Mouse (Mus musculus) midbrain, embryonic 11.5 days (tissue): ENCODE data around the gene Dbx2. TPM values are rescaled to one million over a fixed set of nuclear protein-coding genes. Genes with fewer than 3 reads are reported as not detected.

Experiments used
- ATAC-seq: fragments of 200-750 bp; cut with Nextera tagmentation; 2 replicates; pipeline ENCODE4 v1.8.0; 2017; ENCODE audit warnings: moderate TSS enrichment, moderate library complexity; ENCODE audit not compliant: low FRiP score
- DNase-seq: peaks from one replicate; pipeline ENCODE4 v3.0.0; 2015; ENCODE audit warnings: low spot score; ENCODE audit errors: missing footprints
- H3K27ac ChIP-seq: fragments of 300-500 bp; sonication (generic); 2 replicates; pipeline ENCODE4 v1.5.1; 2014; ENCODE audit warnings: low read depth, low read length
- H3K27me3 ChIP-seq: fragments of 300-500 bp; sonication (generic); 2 replicates; pipeline ENCODE4 v1.6.1; 2014; ENCODE audit warnings: mild to moderate bottlenecking, low read length, moderate library complexity, mixed read lengths; ENCODE audit not compliant: control insufficient read depth, insufficient read depth
- H3K36me3 ChIP-seq: fragments of 300-500 bp; sonication (generic); 2 replicates; pipeline ENCODE4 v1.6.1; 2014; ENCODE audit warnings: mild to moderate bottlenecking, low read length, moderate library complexity, mixed read lengths; ENCODE audit not compliant: control insufficient read depth, insufficient read depth
- H3K4me1 ChIP-seq: fragments of 300-500 bp; sonication (generic); 2 replicates; pipeline ENCODE4 v1.6.1; 2014; ENCODE audit warnings: low read length; ENCODE audit not compliant: control insufficient read depth, insufficient read depth
- H3K4me2 ChIP-seq: fragments of 300-500 bp; sonication (generic); 2 replicates; pipeline ENCODE4 v1.6.1; 2014; ENCODE audit warnings: mild to moderate bottlenecking, moderate library complexity
- H3K4me3 ChIP-seq: fragments of 300-500 bp; sonication (generic); 2 replicates; pipeline ENCODE4 v1.5.1; 2014; ENCODE audit warnings: low read depth, low read length
- H3K9ac ChIP-seq: fragments of 300-500 bp; sonication (generic); 2 replicates; pipeline ENCODE4 v1.6.1; 2014; ENCODE audit warnings: low read length
- H3K9me3 ChIP-seq: fragments of 300-500 bp; sonication (generic); 2 replicates; pipeline ENCODE4 v1.6.1; 2016; ENCODE audit warnings: low read length; ENCODE audit not compliant: control insufficient read depth
- WGBS: fragments of 180-500 bp; shearing (Covaris S2); extraction: QIAGEN DNeasy Blood & Tissue Kit; methylation state at CpG from one replicate; pipeline ENCODE4 v1.1.7; 2014; 5-methylcytosine and 5-hydroxymethylcytosine counted together
- polyA plus RNA-seq: library from polyadenylated mRNA; unstranded; fragments of >200 nt; fragmentation: Nextera tagmentation; extraction: Ambion mirVana; gene quantifications from 2 replicates; pipeline ENCODE4 v1.2.1, GENCODE M21; 2014

The Dbx2 gene
- polyA plus RNA-seq, 1 experiment from 2014 or later: 4.0 TPM

DNA sequence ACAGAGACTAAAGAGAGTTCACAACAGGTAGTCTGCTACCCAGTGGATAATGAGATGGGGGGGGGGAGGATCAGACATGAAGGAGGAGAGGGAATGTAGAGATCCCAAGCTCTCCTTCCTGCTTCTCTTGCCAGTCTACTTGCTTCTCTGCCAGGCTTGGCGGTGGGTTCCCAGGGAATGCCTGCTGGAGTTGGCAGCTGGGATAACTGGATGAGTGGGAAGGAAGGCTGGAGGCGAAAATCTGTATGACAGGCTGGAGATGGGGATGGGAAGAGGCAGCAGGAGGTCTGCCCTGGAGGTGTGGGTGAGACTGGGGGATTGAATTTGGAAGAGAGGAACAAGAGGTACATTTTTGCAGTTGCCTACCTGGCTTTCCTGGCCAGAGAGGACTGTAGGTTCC, 19.4 kb upstream of the Dbx2 start:
- H3K27ac ChIP-seq: no peak overlapping the region
- no peak overlapping the region for H3K4me2 ChIP-seq
- H3K9me3 ChIP-seq: no peaks in the 10 kb centered on the region
- H3K9ac ChIP-seq: no peak overlapping the region
- H3K27me3 ChIP-seq: no peaks in the 10 kb centered on the region
- no peak overlapping the region for H3K4me3 ChIP-seq
- 93% methylated on average over 2 of the region's 2 CpGs for WGBS
- no peak for ATAC-seq
- no peaks in the 10 kb centered on the region for H3K36me3 ChIP-seq
- H3K4me1 ChIP-seq: no peaks in the 10 kb centered on the region
- peak; percentile 76 for DNase-seq

DNA sequence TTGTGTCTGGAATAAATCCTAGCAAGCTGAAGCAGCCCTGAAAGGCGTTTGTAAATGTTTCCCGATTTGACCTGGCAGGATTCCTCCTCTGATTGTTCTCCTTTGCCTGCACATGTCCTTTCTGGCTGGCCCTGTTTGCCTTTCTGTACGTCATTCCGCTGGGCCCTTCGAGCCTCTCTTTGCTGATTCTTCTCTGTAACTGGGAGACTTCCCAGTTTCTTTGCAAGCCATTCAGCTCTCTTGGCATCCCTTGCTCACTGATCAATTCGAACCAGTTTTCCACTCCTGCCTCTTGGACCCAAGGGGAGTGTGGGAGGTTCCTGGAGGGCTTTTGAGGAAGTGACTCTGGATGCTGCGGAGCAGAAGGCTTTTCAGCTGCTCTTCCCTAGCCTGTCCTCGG, 11.4 kb upstream of the Dbx2 start:
- no peak overlapping the region for H3K9ac ChIP-seq
- DNase-seq (peak; percentile 80), ATAC-seq (no peak)
- no peak overlapping the region for H3K4me3 ChIP-seq
- H3K4me2 ChIP-seq: no peak overlapping the region
- WGBS: 25% methylated on average over 8 of the region's 8 CpGs
- no peak overlapping the region for H3K27ac ChIP-seq
- no peaks in the 10 kb centered on the region for H3K4me1 ChIP-seq
- H3K36me3 ChIP-seq: no peaks in the 10 kb centered on the region
- H3K27me3 ChIP-seq: no peaks in the 10 kb centered on the region
- H3K9me3 ChIP-seq: no peaks in the 10 kb centered on the region

DNA sequence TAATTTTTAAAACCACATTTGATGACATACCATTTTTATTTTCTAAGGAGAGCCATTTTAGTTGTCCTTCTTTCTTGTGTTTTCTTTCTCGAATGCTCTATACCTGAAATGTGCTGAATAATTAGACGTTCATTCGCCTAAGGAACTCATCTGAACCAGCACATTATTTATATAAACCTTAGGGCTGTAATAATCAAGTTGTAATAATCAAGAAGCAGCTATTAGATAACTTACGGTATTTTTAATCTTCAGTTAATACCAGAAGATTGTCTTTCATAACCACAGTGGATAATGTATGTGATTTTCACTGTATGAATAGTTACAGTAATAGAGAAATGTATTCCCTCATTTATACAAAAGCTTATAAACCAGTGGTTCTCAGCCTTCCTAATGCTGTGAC, 9.2 kb upstream of the Dbx2 start:
- H3K4me1 ChIP-seq: no peaks in the 10 kb centered on the region
- H3K9me3 ChIP-seq: no peaks in the 10 kb centered on the region
- DNase-seq: no peak
- ATAC-seq: no peak
- H3K4me3 ChIP-seq: no peak overlapping the region
- H3K27me3 ChIP-seq: no peaks in the 10 kb centered on the region
- H3K27ac ChIP-seq: no peak overlapping the region
- H3K36me3 ChIP-seq: no peaks in the 10 kb centered on the region
- H3K9ac ChIP-seq: no peak overlapping the region
- no peak overlapping the region for H3K4me2 ChIP-seq
- WGBS: 96% methylated on average over 4 of the region's 4 CpGs

DNA sequence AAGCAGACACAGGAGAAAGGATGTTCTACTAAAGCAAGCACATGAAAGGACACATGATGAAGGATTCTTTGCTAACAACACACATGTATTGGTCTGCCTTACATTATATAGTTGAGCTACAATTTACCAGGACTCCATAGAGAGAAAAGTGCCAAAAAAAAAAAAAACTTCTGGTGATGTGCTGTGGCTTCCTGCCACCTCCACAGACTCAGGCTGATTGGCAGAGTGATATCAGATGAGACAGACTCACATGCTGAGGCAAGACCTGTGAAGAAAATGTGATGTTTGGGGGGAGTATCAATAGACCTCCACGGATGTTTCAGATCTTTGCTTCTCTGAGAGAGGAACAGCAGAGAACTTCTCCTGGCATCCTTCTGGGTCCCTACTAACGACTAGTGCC, 6.0 kb upstream of the Dbx2 start:
- H3K36me3 ChIP-seq: no peaks in the 10 kb centered on the region
- DNase-seq: peak; percentile 75
- no peaks in the 10 kb centered on the region; the same call in 1 of the 2 replicates for H3K27me3 ChIP-seq
- no peak overlapping the region for H3K4me3 ChIP-seq
- no peak overlapping the region for H3K4me2 ChIP-seq
- WGBS: 75% methylated on average over 2 of the region's 2 CpGs
- H3K9me3 ChIP-seq: no peaks in the 10 kb centered on the region
- no peak for ATAC-seq
- H3K27ac ChIP-seq: no peak overlapping the region
- H3K9ac ChIP-seq: no peak overlapping the region
- no peaks in the 10 kb centered on the region for H3K4me1 ChIP-seq

DNA sequence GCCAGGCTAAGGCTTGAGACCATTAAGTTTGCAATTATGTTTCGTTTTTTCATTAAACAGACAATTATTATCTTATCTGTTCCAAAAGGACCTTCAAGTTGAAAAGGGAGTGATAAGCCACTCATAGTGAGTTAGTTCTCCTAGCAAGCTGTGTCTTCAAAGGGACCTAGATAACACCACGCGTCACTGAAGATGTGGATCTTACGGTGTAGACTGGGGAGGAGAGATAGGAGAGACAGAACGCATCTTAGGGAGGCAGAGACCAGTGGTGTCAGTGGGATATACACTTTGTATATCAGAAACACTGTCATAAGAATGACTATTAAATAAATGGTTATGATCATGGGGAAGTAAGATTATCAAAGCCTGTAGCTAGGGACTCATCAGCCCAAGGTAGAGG, 4.6 kb upstream of the Dbx2 start:
- Histone ChIP-seq H3K9ac (no peak overlapping the region), H3K36me3 (no peaks in the 10 kb centered on the region), H3K4me3 (no peak overlapping the region), H3K4me1 (no peaks in the 10 kb centered on the region), H3K4me2 (no peak overlapping the region), H3K9me3 (no peaks in the 10 kb centered on the region), H3K27ac (no peak overlapping the region), H3K27me3 (peaks cover 4% of the 10 kb centered on the region; the same call in 1 of the 2 replicates)
- ATAC-seq (no peak), DNase-seq (peak; percentile 51)
- 83% methylated on average over 5 of the region's 5 CpGs for WGBS

DNA sequence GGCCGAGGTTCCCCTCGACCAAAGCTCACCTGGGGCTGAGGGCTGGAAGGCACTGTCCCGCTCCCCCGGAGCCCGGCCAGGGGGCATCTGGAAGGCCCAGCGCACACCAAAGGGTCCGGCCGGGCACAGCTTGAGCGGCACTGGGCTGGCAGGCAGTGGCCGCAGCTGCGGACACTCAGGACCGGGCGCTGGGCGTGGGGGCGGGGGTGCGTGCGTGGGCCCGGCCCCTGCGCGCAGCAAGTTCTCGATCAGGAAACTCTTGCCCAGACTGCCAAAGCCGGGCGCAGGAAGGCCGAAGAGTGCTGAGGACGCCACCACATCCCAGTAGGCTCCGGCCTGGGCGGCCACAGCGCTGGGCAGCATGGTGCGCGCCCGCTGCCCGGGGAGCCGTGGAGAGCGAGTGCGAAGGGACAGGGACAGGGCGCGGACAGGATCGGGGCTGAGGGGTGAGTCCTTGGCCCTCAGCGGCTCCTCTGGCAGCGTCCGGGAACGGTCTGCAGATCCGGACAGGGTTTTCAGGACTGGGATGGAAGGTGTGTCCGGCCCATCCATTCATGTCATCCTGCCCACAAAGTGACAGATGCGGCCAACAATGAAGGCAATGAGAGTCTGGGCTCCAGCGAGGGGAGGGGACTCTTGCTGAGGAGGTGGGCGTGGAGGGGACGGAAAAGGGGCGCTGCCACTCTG, 1.4 kb downstream of the Dbx2 start:
- WGBS: under 1% methylated on average over 47 of the region's 49 CpGs
- Histone ChIP-seq H3K9ac (peak overlapping the region; percentile 37; the same call in 1 of the 2 replicates), H3K4me1 (peaks cover 6% of the 10 kb centered on the region; the same call in 1 of the 2 replicates), H3K9me3 (no peaks in the 10 kb centered on the region), H3K27ac (no peak overlapping the region), H3K36me3 (no peaks in the 10 kb centered on the region), H3K4me3 (peak overlapping the region; percentile 34), H3K4me2 (peak overlapping the region; percentile 59), H3K27me3 (peaks cover 61% of the 10 kb centered on the region)
- peak; percentile 75 for ATAC-seq
- peak; percentile 92 for DNase-seq

DNA sequence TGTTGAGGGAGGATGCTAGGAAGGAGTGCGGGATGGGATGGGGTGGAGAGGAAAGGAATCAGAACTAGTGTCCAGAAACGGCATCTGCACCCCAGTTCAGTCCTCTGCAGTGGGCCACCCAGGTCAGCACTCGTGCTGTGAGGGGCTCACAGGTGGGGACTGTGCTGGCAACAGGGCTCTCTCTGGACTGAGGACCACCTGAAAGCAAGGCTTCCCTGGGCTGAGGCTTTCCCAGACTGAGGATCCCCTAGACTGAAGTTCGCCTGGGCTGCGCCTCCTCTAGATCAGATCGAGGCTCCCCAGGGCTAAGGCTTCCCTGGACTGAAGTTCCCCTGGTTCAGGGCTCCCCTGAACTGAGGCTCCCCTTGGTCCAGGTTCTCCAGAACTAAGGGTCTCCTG, 1.9 kb downstream of the Dbx2 start:
- Histone ChIP-seq H3K4me1 (peaks cover 6% of the 10 kb centered on the region; the same call in 1 of the 2 replicates), H3K27ac (no peak overlapping the region), H3K4me3 (peak overlapping the region; percentile 34), H3K9me3 (no peaks in the 10 kb centered on the region), H3K27me3 (peaks cover 67% of the 10 kb centered on the region), H3K4me2 (peak overlapping the region; percentile 59), H3K9ac (no peak overlapping the region; the same call in 1 of the 2 replicates), H3K36me3 (no peaks in the 10 kb centered on the region)
- 5% methylated on average over 6 of the region's 6 CpGs for whole genome bisulfite sequencing
- peak; percentile 96 for DNase-seq
- ATAC-seq: peak; percentile 44; the same call in 1 of the 2 replicates

DNA sequence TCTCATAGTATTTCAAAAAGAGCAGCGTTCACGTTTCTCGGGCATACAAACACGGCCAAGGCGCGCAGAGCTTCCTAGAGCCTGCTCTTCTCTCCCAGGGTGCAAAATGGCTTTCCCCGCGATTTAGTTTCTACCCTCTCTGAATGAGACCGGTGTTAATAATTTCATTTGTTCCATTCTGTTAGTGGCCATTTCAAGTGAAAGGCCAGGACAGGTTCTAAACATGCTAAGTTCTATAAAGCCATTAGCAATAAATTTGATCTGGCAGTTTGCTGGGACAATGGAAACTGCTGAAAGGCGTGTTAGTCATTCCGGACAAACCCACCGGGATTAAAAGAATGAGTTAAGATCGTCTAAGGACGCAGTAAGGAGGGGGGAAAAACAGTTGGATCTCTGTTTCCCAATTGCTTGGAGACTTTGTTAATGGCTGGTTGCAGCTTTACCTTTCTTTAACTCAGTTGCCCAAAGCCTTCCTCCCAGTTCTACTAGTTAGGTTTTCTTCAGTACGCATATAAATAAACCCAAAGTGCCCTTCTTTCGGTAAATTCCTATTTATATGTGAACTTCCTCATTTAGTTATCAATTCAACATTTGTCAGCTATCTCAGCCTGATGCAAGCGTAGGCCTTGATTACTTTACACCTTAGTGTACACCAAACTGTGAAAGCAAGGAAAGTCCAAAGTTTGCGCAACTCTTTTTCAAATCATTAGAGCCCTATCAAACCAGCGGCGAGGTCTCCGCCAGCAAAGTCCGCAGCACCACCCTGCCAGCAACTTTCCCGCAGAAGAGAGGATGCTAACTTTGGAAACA, 2.7 kb downstream of the Dbx2 start:
- Histone ChIP-seq H3K27ac (no peak overlapping the region), H3K4me2 (peak overlapping the region; percentile 21; the same call in 1 of the 2 replicates), H3K27me3 (peaks cover 70% of the 10 kb centered on the region), H3K36me3 (no peaks in the 10 kb centered on the region), H3K4me3 (peak overlapping the region; percentile 5; the same call in 1 of the 2 replicates), H3K4me1 (peaks cover 6% of the 10 kb centered on the region; the same call in 1 of the 2 replicates), H3K9me3 (no peaks in the 10 kb centered on the region), H3K9ac (no peak overlapping the region)
- 0 out of 2 replicates have a peak, but pooled peaks have one; percentile 16 for ATAC-seq
- under 1% methylated on average over 23 of the region's 23 CpGs for WGBS
- peak; percentile 95 for DNase-seq

DNA sequence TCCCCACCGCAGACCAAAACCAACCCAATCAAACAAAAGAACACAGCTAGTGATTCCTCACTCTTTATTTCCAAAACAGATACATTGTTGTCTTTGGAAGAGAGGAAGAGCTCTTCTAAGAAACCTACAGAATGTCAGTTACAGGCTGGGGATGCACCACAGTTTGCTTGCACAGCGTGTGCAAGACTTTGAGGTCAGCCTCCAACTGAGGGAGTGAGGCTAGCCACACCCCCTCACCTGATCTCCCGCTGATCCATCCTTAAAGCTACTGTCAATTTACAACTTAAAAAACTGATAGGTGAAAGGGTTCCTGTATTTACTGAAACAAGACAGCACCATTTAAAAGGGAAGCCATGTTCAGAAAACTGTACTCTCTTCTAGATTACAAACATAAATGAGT, 3.9 kb downstream of the Dbx2 start:
- peaks cover 83% of the 10 kb centered on the region for H3K27me3 ChIP-seq
- no peak overlapping the region for H3K4me3 ChIP-seq
- DNase-seq (no peak), ATAC-seq (no peak)
- no peak overlapping the region for H3K9ac ChIP-seq
- 0% methylated on average over 3 of the region's 3 CpGs for WGBS
- no peaks in the 10 kb centered on the region for H3K36me3 ChIP-seq
- no peak overlapping the region for H3K27ac ChIP-seq
- no peak overlapping the region for H3K4me2 ChIP-seq
- peaks cover 6% of the 10 kb centered on the region; the same call in 1 of the 2 replicates for H3K4me1 ChIP-seq
- no peaks in the 10 kb centered on the region for H3K9me3 ChIP-seq
